Mouse (Mus musculus): ENCODE measurements around the gene Pdia5. TPM values are rescaled to one million over a fixed set of nuclear protein-coding genes. Genes with fewer than 3 reads are reported as not detected.
A peak's percentile ranks its signal among the peaks of the same experiment; 100 is the strongest.

Gene Pdia5
- polyA plus RNA-seq, 1 experiment from 2014 or later: 23.5 TPM

GRCm38 (mm10) chr16:35477273-35477672, 13.4 kb downstream of the Pdia5 start:
- Histone ChIP-seq H3K27ac (replicated peaks) (no peak overlapping the region), H3K4me3 (no peak overlapping the region), H3K4me1 (no peaks in the 10 kb centered on the region), H3K9me3 (no peaks in the 10 kb centered on the region), H3K36me3 (replicated peaks) (peaks cover 14% of the 10 kb centered on the region), H3K27me3 (replicated peaks; ENCODE audit: low read depth, poor library complexity, severe bottlenecking) (no peaks in the 10 kb centered on the region)
- WGBS: 69% methylated on average over 1 of the region's 1 CpGs
- DNase-seq (ENCODE audit: low spot score): no peak

- H3K27me3 ChIP-seq (replicated peaks; ENCODE audit: low read depth, poor library complexity, severe bottlenecking): no peaks in the 10 kb centered on the region
- H3K36me3 ChIP-seq (replicated peaks): peaks cover 3% of the 10 kb centered on the region; the same call in 1 of the 2 replicates
- H3K4me3 ChIP-seq: no peak overlapping the region
- H3K4me1 ChIP-seq: no peaks in the 10 kb centered on the region; the same call in 1 of the 2 replicates
- 93% methylated on average over 14 of the region's 14 CpGs for WGBS
- no peak for DNase-seq (ENCODE audit: low spot score)
- no peak overlapping the region for H3K27ac ChIP-seq (replicated peaks)
- no peaks in the 10 kb centered on the region for H3K9me3 ChIP-seq
These were observed 18.0 kb downstream of the Pdia5 start for GRCm38 (mm10) chr16:35472569-35473275.

GRCm38 (mm10) chr16:35471841-35472568, 18.7 kb downstream of the Pdia5 start:
- Histone ChIP-seq H3K36me3 (replicated peaks) (peaks cover 3% of the 10 kb centered on the region; the same call in 1 of the 2 replicates), H3K4me1 (no peaks in the 10 kb centered on the region; the same call in 1 of the 2 replicates), H3K9me3 (no peaks in the 10 kb centered on the region), H3K4me3 (no peak overlapping the region), H3K27me3 (replicated peaks; ENCODE audit: low read depth, poor library complexity, severe bottlenecking) (no peaks in the 10 kb centered on the region), H3K27ac (replicated peaks) (no peak overlapping the region)
- WGBS: 92% methylated on average over 17 of the region's 17 CpGs
- no peak for DNase-seq (ENCODE audit: low spot score)

GRCm38 (mm10) chr16:35470983-35471382, 19.7 kb downstream of the Pdia5 start:
- H3K4me3 ChIP-seq: no peak overlapping the region
- H3K4me1 ChIP-seq: no peaks in the 10 kb centered on the region; the same call in 1 of the 2 replicates
- H3K27me3 ChIP-seq (replicated peaks; ENCODE audit: low read depth, poor library complexity, severe bottlenecking): no peaks in the 10 kb centered on the region
- peaks cover 5% of the 10 kb centered on the region; the same call in 1 of the 2 replicates for H3K36me3 ChIP-seq (replicated peaks)
- no peak for DNase-seq (ENCODE audit: low spot score)
- 86% methylated on average over 8 of the region's 8 CpGs for WGBS
- H3K9me3 ChIP-seq: no peaks in the 10 kb centered on the region
- H3K27ac ChIP-seq (replicated peaks): no peak overlapping the region

- DNase-seq (ENCODE audit: low spot score): no peak
- Histone ChIP-seq H3K27me3 (replicated peaks; ENCODE audit: low read depth, poor library complexity, severe bottlenecking) (no peaks in the 10 kb centered on the region), H3K9me3 (no peaks in the 10 kb centered on the region), H3K27ac (replicated peaks) (no peak overlapping the region), H3K4me1 (no peaks in the 10 kb centered on the region; the same call in 1 of the 2 replicates), H3K4me3 (no peak overlapping the region), H3K36me3 (replicated peaks) (peaks cover 3% of the 10 kb centered on the region; the same call in 1 of the 2 replicates)
- 92% methylated on average over 8 of the region's 8 CpGs for WGBS
These were observed 20.6 kb downstream of the Pdia5 start for GRCm38 (mm10) chr16:35470096-35470495.

GRCm38 (mm10) chr16:35469016-35469415, 21.7 kb downstream of the Pdia5 start:
- DNase-seq (ENCODE audit: low spot score): no peak
- H3K27ac ChIP-seq (replicated peaks): no peak overlapping the region
- H3K4me1 ChIP-seq: peaks cover 5% of the 10 kb centered on the region; the same call in 1 of the 2 replicates
- H3K4me3 ChIP-seq: no peak overlapping the region
- H3K36me3 ChIP-seq (replicated peaks): peaks cover 11% of the 10 kb centered on the region
- no peaks in the 10 kb centered on the region for H3K9me3 ChIP-seq
- no peaks in the 10 kb centered on the region for H3K27me3 ChIP-seq (replicated peaks; ENCODE audit: low read depth, poor library complexity, severe bottlenecking)
- WGBS: 86% methylated on average over 6 of the region's 6 CpGs

- no peaks in the 10 kb centered on the region for H3K27me3 ChIP-seq (replicated peaks; ENCODE audit: low read depth, poor library complexity, severe bottlenecking)
- H3K36me3 ChIP-seq (replicated peaks): peaks cover 30% of the 10 kb centered on the region
- peaks cover 5% of the 10 kb centered on the region; the same call in 1 of the 2 replicates for H3K4me1 ChIP-seq
- no peaks in the 10 kb centered on the region for H3K9me3 ChIP-seq
- WGBS: 92% methylated on average over 2 of the region's 2 CpGs
- no peak overlapping the region for H3K27ac ChIP-seq (replicated peaks)
- DNase-seq (ENCODE audit: low spot score): no peak
- no peak overlapping the region for H3K4me3 ChIP-seq
These were observed 23.6 kb downstream of the Pdia5 start for GRCm38 (mm10) chr16:35467044-35467443.

GRCm38 (mm10) chr16:35465808-35466351, 24.8 kb downstream of the Pdia5 start:
- Histone ChIP-seq H3K9me3 (no peaks in the 10 kb centered on the region), H3K36me3 (replicated peaks) (peaks cover 37% of the 10 kb centered on the region), H3K27ac (replicated peaks) (no peak overlapping the region), H3K4me3 (no peak overlapping the region), H3K4me1 (peaks cover 5% of the 10 kb centered on the region; the same call in 1 of the 2 replicates), H3K27me3 (replicated peaks; ENCODE audit: low read depth, poor library complexity, severe bottlenecking) (no peaks in the 10 kb centered on the region)
- no peak for DNase-seq (ENCODE audit: low spot score)
- WGBS: 89% methylated on average over 4 of the region's 4 CpGs

- Histone ChIP-seq H3K36me3 (replicated peaks) (peaks cover 37% of the 10 kb centered on the region), H3K4me1 (peaks cover 7% of the 10 kb centered on the region; the same call in 1 of the 2 replicates), H3K27me3 (replicated peaks; ENCODE audit: low read depth, poor library complexity, severe bottlenecking) (no peaks in the 10 kb centered on the region), H3K27ac (replicated peaks) (peak overlapping the region; percentile 48), H3K4me3 (no peak overlapping the region), H3K9me3 (no peaks in the 10 kb centered on the region)
- 60% methylated on average over 12 of the region's 12 CpGs for WGBS
- DNase-seq (ENCODE audit: low spot score): no peak
These were observed 25.9 kb downstream of the Pdia5 start for GRCm38 (mm10) chr16:35464686-35465308.

- H3K9me3 ChIP-seq: no peaks in the 10 kb centered on the region
- peaks cover 41% of the 10 kb centered on the region for H3K36me3 ChIP-seq (replicated peaks)
- no peak overlapping the region for H3K4me3 ChIP-seq
- no peak for DNase-seq (ENCODE audit: low spot score)
- H3K4me1 ChIP-seq: peaks cover 11% of the 10 kb centered on the region; the same call in 1 of the 2 replicates
- no peak overlapping the region for H3K27ac ChIP-seq (replicated peaks)
- WGBS: 93% methylated on average over 10 of the region's 10 CpGs
- H3K27me3 ChIP-seq (replicated peaks; ENCODE audit: low read depth, poor library complexity, severe bottlenecking): no peaks in the 10 kb centered on the region
These were observed 27.0 kb downstream of the Pdia5 start for GRCm38 (mm10) chr16:35463708-35464107.

- H3K4me1 ChIP-seq: peaks cover 11% of the 10 kb centered on the region; the same call in 1 of the 2 replicates
- no peak for DNase-seq (ENCODE audit: low spot score)
- no peak overlapping the region for H3K27ac ChIP-seq (replicated peaks)
- H3K9me3 ChIP-seq: no peaks in the 10 kb centered on the region
- H3K4me3 ChIP-seq: no peak overlapping the region
- peaks cover 47% of the 10 kb centered on the region for H3K36me3 ChIP-seq (replicated peaks)
- H3K27me3 ChIP-seq (replicated peaks; ENCODE audit: low read depth, poor library complexity, severe bottlenecking): no peaks in the 10 kb centered on the region
- 86% methylated on average over 7 of the region's 7 CpGs for WGBS
These were observed 27.7 kb downstream of the Pdia5 start for GRCm38 (mm10) chr16:35462955-35463354.

GRCm38 (mm10) chr16:35459584-35459983, 31.1 kb downstream of the Pdia5 start:
- H3K4me3 ChIP-seq: no peak overlapping the region
- peaks cover 66% of the 10 kb centered on the region for H3K36me3 ChIP-seq (replicated peaks)
- no peaks in the 10 kb centered on the region for H3K27me3 ChIP-seq (replicated peaks; ENCODE audit: low read depth, poor library complexity, severe bottlenecking)
- H3K9me3 ChIP-seq: no peaks in the 10 kb centered on the region
- DNase-seq (ENCODE audit: low spot score): no peak
- H3K27ac ChIP-seq (replicated peaks): no peak overlapping the region
- H3K4me1 ChIP-seq: peaks cover 8% of the 10 kb centered on the region; the same call in 1 of the 2 replicates
- WGBS: 56% methylated on average over 7 of the region's 7 CpGs

All from embryonic facial prominence, embryonic 10.5 days (tissue).